Mouse (Mus musculus): ENCODE results near the gene Toe1. TPM values are rescaled to one million over a fixed set of nuclear protein-coding genes. Genes with fewer than 3 reads are reported as not detected.
A peak's percentile ranks its signal among the peaks of the same experiment; 100 is the strongest.
"Not testable (repeated sequence)": the region's sequence is repeated elsewhere in the genome, so short reads cannot be mapped to it uniquely, and the experiment has no call there.

The Toe1 gene
- total RNA-seq (2015; ENCODE audit: low replicate concordance) (8.6 and 10.4 TPM in 2 replicates), total RNA-seq (2017; ENCODE audit: low replicate concordance) (14.3 and 20.5 TPM in 2 replicates)

DNA sequence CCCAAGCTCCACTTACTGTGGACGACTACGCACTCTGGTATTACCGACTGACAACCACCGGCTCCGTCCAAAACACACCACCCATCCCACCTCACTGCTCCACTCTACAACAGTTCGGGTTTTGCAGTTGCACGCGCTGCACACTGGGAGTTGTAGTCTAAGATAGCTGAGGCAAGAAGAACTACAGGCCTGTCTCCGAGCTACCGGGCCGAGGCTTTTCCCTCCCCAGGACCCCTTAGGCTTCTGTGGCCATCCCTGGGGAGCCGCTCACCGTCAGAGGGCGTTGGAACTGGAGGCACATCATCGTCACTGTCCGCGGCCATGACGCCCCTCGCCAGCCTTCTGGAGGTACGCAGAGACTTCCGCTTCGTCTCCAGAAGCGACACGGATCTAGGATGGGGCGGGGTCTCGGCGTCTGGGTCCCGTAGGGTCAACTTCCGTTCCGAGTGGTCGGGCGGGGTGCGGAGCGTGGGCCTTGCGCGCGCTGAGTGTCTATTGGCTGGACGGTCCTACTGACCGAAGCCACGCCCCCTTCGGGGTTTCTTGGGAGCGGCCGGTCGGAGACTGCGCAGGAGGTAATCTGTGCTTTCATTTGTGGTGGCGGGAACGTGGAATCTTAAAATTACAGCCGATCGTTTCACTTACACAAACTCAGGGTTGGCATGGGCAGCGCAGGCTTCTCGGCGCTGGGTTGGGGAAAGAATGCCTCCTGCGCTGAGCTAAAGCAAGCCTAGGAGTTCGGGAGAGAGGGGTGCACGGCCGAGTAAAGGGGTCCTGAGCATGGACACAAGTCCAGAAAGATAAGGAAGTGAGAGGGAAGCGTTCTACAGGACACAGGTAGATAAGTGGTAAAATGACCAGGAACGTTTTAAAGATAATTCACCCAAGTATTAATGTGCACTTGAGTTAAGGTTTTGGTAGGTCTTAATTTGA lies at the start of gene Toe1, which contains the start of gene Mutyh:
Gene Toe1, minus strand, starts transcription at position 444 of the 933 bp plus-strand sequence.
Gene Mutyh, plus strand, starts transcription at position 527 of the 933 bp plus-strand sequence.
- ATAC-seq (replicated peaks; ENCODE audit: low FRiP score, poor library complexity, severe bottlenecking) = peak; percentile 94

DNA sequence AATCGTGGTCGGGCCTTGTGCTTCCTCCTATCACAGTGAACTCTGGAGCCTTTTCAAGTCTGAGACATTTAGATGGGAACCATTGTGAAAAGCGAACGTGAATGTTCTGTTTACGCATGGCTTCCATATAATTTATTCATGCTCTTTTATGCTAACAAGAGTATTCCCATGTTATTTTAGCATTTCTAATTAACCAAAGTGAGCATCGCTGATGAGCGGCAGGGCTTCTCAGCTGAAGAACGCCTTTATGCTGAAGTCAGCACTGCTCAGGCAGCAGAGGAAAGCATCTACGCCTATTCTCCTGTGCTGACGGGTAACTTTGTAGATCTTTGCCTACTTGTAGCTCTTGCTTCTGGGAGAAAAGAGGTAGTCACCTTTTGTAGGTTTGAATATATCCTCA lies 49.8 kb upstream of the Toe1 start:
- no peak for ATAC-seq (replicated peaks; ENCODE audit: low FRiP score, poor library complexity, severe bottlenecking)

DNA sequence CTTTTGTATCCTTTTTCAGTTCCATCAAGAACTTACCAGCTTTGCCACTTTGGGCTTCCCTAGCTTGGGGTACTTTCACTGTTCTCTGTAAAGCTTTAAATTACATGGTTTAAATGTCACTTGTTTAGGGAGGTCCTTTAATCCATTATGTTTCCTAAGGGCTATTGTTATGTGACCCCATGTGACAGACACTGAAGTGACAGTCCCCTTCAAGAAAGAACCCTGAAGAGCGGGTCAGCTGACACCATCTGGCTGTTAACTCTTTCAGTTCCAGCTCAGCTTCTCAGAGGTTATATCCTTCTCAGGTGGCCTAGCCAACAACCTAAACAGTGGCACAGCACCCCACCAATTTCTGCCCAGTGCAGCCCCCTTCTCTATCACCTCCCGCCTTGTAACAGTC lies 46.8 kb upstream of the Toe1 start:
- no peak for ATAC-seq (replicated peaks; ENCODE audit: low FRiP score, poor library complexity, severe bottlenecking)

DNA sequence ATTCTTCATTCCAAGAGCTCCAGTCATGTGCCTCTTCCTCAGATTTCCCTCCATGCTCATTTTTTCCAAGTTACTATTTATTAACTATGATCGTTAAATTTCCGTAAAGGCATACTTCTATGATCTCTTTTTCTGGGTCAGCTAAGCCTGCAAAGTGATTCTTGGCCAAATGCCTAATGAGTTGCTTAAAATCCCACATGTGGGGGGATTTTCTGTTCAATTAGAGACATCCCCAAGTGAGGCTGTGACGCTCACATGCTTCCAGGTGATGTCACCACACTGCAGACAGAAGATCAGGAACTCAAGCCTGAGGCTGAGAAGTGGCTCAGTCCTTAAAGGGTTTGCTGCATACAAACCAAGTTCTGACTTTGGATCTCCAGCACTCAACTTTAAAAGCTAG lies 42.5 kb upstream of the Toe1 start:
- ATAC-seq (replicated peaks; ENCODE audit: low FRiP score, poor library complexity, severe bottlenecking) = no peak

DNA sequence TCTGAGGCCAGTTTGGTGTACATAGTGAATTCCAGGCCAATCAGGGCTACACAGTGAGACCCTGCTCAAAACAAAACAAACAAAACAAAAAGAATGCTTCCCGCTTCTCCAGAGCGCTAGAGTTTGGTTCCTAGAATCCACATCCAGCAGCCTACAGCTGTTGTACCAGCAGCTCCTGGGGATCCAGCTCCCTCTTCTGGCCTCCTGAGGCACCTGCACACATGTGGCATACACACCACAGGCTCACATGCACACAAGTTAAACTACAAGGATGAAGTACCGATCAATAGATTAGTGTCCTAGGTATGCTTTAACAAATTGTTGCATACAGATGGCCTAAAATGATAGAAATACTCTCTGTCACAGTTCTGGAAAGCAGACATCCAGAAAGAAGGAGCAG lies 36.9 kb upstream of the Toe1 start:
- no peak for ATAC-seq (replicated peaks; ENCODE audit: low FRiP score, poor library complexity, severe bottlenecking)

DNA sequence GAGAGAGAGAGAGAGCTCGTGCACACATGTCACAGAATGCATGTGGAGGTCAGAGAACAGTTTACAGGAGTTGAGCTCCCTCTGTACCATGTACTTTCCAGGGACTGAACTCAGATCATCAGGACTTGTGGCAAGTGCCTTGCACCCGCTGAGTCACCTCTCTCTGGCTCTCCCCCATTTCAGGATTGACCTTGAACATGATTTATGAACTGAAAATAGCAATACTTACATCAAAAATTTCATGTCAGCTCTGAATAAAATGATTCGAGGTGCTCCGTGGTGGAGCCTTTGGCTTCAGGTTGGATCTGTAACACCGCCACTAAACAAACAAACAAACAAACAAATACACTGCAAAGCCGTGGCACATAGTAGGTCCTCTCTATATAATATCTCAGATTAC lies 33.4 kb upstream of the Toe1 start:
- ATAC-seq (replicated peaks; ENCODE audit: low FRiP score, poor library complexity, severe bottlenecking) = no peak

DNA sequence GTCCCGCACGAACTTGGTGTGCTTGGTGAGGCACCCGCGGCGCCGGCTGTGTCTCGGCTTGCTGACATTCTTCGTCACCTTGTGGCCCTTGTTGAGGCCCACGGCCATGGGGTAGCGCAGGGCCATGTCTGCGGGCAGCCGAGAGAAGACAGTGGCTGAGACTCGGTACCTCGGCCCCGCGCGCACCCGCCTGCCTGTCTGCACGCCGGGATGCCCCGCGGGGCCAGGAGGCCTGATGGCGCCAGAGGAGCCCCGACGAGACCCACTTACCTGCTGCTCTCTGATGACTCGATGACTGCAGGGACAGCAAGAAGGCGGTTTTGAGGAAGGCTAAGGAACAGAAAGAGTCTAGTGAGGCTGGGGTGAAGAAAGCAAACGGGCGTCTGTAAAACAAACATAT lies 32.7 kb upstream of the Toe1 start:
- not testable (repeated sequence) for ATAC-seq (replicated peaks; ENCODE audit: low FRiP score, poor library complexity, severe bottlenecking)

DNA sequence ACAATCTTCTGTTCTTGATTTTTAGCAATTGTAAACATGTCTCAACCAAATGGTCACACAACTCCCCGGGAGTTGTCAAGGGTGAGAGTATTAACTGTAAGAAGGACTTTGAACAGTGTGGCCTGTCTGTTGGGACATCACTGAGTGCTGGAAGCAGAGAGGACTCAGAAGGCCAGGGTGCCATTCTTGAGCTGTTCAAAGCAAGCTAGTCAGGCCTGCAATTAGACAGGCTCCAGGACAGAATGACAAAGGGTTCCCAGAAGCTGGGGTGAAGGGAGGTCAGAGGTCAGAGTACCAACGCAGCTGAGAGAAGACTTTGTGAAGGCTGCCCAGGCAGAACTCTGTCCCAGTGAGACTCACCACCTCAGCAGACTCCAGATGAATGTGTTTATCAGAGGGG lies 31.6 kb upstream of the Toe1 start:
- no peak for ATAC-seq (replicated peaks; ENCODE audit: low FRiP score, poor library complexity, severe bottlenecking)

DNA sequence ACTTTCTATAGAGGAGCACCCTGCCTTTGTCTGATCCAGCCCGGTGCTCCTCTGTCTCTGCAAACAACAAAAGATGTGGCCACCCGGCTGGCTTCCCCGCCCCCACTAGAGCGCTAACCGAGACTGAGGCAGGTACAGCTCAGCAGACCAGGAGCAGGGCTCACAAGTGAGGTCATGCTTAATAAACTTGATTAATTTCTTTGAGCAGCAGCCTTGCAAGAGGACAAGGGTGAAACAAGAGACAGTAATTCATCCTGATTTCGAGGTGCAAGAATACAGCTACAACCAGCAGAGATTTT lies 22.6 kb upstream of the Toe1 start:
- ATAC-seq (replicated peaks; ENCODE audit: low FRiP score, poor library complexity, severe bottlenecking) = no peak

DNA sequence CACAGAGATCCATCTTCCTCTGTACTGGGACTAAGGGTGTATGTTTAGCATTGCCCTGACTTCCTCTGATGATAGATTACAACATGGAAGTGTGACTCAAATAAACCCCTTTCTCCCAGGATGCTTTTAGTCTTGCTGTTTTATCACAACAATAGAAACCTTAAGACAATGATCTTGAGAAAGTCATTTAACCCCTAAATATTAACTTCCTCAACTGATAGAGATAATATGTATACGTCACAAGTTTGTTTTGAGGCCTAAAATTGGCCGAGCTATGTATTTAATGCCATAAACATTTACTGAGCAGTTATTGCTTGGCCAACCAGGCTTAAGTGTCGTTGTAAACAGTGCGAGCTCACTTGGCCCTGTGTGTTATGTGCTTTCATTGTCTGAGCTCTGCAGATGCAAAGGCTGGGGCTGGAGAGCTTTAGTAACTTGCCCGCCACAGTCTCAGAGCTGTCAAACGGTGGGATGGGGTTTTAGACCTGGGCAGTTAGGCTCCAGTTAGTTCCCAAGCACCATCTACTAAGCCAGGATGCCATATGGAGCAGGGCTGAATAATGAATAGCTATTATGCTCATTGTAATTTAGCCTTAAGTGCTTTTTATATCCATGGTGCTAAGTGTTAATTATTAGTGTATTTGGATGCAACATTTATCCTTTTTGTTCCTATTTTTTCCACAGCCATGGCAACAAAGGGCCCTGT lies 22.1 kb upstream of the Toe1 start:
- ATAC-seq (replicated peaks; ENCODE audit: low FRiP score, poor library complexity, severe bottlenecking) = no peak

DNA sequence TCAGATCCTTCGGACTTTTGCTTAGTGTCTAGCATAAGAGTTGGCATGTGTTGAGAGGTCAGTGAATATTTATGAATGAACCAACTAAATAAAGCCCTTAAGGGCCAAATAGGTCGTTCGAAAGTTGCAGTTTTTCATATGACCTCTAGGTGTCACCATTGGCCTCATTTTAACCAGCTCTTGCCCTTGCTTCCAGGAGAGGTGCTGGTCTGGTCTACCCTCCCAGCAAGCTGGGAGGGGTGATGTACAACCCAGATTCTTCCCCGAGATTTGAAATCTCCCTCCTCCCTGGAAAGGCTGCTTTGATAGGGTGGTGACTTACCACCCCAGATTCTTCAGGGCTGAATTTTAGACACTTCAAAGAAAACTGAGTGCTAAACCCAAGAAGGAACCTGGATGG lies 20.4 kb upstream of the Toe1 start:
- ATAC-seq (replicated peaks; ENCODE audit: low FRiP score, poor library complexity, severe bottlenecking) = peak; percentile 78

DNA sequence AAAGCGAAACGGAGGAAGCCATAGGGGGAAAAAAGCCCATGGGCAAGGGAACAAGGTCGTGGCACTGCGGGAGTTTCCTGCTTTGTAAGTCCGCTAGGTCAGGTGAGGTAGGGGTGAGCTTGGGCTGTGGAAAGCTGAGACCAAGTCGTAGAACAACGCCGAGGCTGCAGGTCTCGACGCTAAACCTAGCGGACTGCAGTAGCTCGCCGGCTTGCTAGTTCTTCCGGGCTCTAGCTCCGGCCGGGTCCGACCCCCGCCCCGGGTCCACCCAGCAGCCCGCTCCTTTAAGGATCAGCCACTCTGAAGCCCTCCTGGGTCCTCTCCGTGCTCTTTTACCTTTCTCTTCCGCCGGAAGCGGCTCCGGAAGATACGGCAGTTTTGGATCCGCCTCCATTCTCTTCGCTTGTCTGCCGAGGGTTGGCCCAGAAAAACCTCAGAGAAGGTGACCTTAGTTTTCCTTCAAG lies 17.1 kb upstream of the Toe1 start:
- ATAC-seq (replicated peaks; ENCODE audit: low FRiP score, poor library complexity, severe bottlenecking) = peak; percentile 34; the same call in 1 of the 2 replicates

DNA sequence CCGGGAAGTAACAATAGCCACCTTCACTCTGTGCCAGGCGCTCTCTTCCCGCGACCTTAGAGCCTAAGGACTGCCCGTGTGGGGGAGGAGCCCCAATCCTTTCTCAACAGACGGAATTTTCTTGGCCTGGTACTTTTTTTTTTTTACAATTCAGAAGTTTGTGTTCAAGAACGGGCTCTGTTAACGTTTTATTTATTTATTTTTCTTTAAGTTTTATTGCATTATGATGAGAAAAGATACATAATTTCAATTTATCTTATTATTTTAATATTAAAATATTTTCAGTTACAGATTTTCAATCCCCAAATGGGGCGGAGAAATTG lies 14.2 kb upstream of the Toe1 start, which contains the start of gene Hpdl:
Gene Hpdl, minus strand, starts transcription at position 14 of the 323 bp plus-strand sequence.
- no peak for ATAC-seq (replicated peaks; ENCODE audit: low FRiP score, poor library complexity, severe bottlenecking)

DNA sequence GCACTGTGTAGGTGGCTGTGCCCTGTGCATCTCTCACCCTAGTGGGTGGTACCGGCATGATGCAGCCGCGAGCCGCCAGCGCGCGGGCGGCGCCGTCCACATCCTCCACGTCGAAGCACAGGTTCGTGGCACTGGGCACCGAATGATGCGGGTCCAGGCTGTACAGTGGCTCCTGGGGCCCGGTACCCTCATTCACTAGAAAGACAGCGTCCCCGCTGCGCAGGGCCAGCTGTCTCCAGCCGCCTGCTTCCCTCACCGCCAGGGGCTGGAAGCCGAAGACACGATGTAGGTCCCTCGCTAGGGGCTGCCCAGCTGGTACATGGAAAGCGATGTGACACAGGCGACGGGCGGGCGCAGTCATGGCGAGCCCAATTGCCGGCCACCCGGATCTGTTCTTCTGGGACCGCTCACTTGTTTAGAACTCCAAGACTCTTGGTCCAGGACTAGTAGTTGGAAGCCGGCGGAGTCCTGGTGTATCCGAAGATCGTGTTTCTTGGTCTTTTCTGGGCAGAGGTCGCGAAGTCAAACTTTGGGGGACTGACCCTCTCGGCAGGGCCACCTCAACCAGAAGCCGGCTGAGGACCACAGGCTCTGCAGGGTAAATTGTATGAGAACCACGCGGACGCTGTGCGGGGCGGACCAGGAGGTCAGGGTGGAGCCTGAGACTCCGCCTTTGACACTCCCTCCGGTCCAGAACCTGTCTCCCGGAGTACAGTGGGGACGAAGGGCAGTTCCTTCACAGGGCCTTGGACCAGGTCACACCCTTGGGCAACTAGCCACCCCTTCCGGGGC lies 13.7 kb upstream of the Toe1 start:
- ATAC-seq (replicated peaks; ENCODE audit: low FRiP score, poor library complexity, severe bottlenecking) = peak; percentile 82

DNA sequence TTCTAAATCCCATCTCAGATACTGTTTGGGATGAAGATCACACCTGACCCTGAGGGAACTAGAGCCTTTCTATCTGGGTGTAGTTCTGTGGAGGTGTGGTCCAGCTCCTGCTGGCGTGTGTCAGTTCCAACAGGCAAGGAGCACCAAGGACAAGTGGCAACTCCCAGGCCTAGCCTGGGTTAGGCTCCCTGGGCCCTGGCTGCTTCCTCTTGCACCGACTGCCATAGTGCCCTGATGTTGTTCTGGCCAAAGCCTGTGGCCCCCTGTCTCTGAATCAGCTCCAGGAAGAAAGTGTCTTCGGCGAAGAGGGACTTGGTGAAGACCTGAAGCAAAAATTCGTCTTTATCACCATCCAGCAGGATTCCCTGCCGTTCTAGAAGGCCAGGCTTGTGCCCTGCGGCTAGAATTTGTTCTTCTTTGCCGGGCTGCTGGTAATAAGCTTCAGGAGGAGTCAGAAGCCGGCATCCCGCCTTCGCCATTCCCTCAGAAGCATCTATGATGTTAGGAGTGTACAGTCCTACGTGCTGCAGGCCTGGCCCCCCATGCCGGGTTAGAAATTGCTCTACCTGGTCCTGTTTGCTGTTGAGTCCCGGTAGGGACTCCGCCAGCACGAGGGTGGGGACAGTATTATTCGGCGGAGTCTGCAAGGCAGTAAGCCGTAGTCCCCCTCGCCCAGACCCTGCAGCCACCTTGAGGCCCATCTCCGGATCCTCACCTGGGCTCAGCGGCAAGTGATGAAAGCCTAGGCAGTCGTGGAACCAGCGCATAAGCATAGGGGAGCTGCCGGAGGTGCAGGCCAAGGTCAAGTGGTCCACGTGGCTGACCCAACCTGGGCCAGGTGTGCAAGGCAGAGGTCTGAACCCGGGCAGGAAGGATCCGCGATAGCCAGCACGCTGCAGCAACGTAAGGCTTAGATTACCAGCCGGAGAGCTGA lies 12.8 kb upstream of the Toe1 start:
- ATAC-seq (replicated peaks; ENCODE audit: low FRiP score, poor library complexity, severe bottlenecking) = no peak

DNA sequence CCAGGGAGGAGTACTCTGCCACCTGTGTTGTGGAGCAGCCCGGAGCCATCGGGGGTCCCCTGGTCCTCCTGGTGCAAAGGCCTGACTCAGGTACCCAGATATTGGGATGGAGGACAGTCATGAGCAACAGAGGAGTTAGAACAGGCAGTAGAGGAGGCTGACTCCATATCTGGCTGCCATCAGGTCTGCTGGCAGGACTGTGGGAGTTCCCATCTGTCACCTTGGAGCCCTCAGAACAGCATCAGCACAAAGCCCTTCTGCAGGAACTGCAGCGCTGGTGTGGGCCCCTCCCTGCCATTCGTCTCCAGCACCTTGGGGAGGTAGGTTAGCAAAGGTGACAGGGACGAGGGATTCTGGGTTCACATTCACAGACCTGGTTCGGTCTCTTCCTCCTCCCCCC lies 10.0 kb upstream of the Toe1 start:
- ATAC-seq (replicated peaks; ENCODE audit: low FRiP score, poor library complexity, severe bottlenecking) = no peak

DNA sequence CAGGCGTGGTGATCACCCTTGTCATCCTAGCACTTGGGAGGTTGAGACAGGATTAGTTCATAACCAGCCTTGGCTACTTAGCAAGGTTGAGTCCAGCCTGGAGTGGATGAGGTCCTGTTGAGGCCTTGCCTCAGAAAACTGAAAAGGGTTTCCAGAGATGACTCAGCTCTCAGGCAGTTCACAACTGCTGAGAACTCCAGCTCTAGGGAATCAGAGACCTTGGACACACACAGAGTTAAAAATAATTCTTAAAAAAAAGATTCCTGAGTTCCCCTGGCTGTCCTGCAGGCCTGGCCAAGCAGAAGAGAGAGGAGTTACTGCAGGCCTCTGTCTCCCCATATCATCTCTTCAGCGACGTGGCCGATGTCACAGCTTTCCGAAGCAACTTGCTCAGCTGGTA lies 7.8 kb upstream of the Toe1 start:
- ATAC-seq (replicated peaks; ENCODE audit: low FRiP score, poor library complexity, severe bottlenecking) = no peak

DNA sequence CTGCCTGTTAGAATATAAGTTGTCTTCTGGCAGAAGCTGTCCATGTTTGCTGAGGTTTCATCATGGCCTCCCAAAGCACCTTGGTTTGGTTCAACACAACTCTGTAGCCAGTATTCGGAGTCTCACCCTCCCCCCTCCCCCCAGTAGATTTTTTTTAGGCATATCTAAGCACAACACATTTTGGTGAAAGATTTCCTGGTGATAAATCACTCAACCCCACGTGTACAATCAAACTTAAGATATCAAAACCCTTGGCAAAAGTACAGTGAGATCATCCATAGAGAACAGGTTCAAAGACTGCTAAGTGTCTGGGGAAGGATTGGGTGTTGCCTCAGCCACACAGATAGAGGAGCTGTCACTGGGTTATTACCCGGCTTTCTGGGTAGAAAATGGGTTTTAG lies 3.6 kb upstream of the Toe1 start:
- no peak for ATAC-seq (replicated peaks; ENCODE audit: low FRiP score, poor library complexity, severe bottlenecking)

DNA sequence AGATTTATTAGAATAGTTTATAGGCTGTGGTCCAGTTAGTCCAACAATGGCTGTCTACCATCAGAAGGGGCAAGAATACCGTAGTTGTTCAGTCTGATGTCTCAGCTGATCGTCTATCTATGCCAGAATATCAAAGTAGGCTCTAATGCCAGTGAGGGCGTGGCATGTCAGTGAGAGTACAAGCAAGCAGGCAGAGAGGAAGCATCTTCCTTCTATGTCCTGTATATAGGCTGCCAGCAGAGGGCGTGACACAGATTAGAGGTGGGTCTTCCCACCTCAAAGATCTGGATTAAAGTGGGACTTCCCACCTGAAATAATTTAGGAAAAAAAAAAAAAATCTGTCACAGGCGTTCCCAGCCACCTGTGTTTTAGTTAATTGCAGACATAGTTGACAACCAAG lies 7.5 kb downstream of the Toe1 start:
- peak; percentile 59; the same call in 1 of the 2 replicates for ATAC-seq (replicated peaks; ENCODE audit: low FRiP score, poor library complexity, severe bottlenecking)

Data from erythroblast, adult 5-6 weeks (primary cell).